Mouse (Mus musculus) left cerebral cortex, adult 2 months (tissue): ENCODE results near the gene Elmsan1. TPM values are rescaled to one million over a fixed set of nuclear protein-coding genes. Genes with fewer than 3 reads are reported as not detected.

ENCODE experiments used
- DNase-seq, 2 experiments: peaks; one replicate each; pipeline ENCODE4 v3.0.0; 2021 to 2022; ENCODE audit warnings: low spot score in 2 of 2, mixed read lengths in 1 of 2; ENCODE audit errors: extremely low spot score in 1 of 2
- H3K27ac ChIP-seq: fragments of 200-600 bp; 2 replicates; pipeline ENCODE4 v1.8.1; 2022
- H3K4me3 ChIP-seq: fragments of 200-600 bp; 2 replicates; pipeline ENCODE4 v1.8.1; 2022
- CTCF ChIP-seq: fragments of 200-600 bp; IDR thresholded peaks from 2 replicates; pipeline ENCODE4 v1.8.1; 2022; ENCODE audit warnings: antibody characterized with exemption, mild to moderate bottlenecking, moderate library complexity
- intact Hi-C: fragments of 180-260 bp; cut with DNase I; formaldehyde crosslinking; loops from one replicate; pipeline ENCODE4 v1.15.1; 2025
- total RNA-seq, 2 experiments: library from RNA; stranded (reverse); gene quantifications; 2 replicates each; pipeline ENCODE4 v1.2.3; 2021

Gene Elmsan1
- total RNA-seq, 2 experiments from 2014 or later = 16.6 to 22.8 TPM

DNA sequence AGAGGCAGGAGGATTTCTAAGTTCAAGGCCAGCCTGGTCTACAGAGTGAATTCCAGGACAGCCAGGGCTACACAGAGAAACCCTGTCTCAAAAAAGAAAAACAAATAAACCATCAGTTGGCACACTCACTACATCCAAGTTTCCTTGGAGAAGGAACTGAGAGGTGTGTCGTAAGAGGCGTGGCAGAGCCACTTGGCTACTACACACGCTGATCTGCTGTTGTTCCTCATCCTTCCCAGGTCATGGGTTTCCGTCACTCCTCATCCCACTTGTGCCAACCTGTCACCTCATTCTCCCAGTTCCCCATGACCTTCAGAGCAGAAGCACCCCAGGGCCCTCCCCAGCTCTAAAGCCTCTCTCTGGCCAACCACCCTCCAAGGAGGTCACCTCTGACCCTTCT is 17.5 kb downstream of the Elmsan1 start:
- no peak for TF ChIP-seq CTCF
- DNase-seq = no peak
- intact Hi-C loops = no loop called here
- no peak overlapping the region for H3K4me3 ChIP-seq
- H3K27ac ChIP-seq = no peak overlapping the region

GRCm38 (mm10) chr12:84198880-84199279 is 19.8 kb downstream of the Elmsan1 start:
- no peak for TF ChIP-seq CTCF
- no peak overlapping the region for H3K4me3 ChIP-seq
- intact Hi-C loops = no loop called here
- no peak for DNase-seq
- no peak overlapping the region for H3K27ac ChIP-seq

- DNase-seq = no peak
- H3K4me3 ChIP-seq = no peak overlapping the region
- no peak for TF ChIP-seq CTCF
- intact Hi-C loops = no loop called here
- no peak overlapping the region for H3K27ac ChIP-seq
Observed at GRCm38 (mm10) chr12:84198076-84198679, 20.5 kb downstream of the Elmsan1 start.

DNA sequence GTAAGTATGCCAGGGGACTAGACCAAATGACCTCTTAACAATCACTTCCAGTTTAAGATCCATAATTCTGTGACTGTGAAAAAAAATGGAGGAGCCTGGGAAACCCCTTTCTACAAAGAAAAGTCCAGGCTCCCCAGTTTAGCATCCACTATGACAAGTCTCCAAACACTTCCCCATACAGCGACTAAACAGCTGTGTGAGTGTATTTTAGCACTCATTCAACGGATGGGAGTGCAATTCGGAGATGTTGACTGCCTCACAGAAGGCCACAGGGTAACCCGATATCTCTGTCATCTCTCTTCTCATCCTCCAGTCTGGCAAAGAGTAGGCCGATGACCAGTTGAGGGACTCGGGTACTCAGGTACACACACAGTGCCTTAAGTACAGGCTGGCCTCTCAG is 23.5 kb downstream of the Elmsan1 start:
- no peak overlapping the region for H3K27ac ChIP-seq
- no peak for TF ChIP-seq CTCF
- intact Hi-C loops = no loop called here

GRCm38 (mm10) chr12:84194400-84195109 is 24.1 kb downstream of the Elmsan1 start:
- H3K27ac ChIP-seq = peak overlapping the region; percentile 73
- DNase-seq = no peak
- intact Hi-C loops = loop anchor here (1.0 kb wide), 1 partner anchor 24 kb away; the partner anchor contains the start of gene Elmsan1
- TF ChIP-seq CTCF = no peak; the same call in 1 of the 2 replicates
- peak overlapping the region; percentile 34 for H3K4me3 ChIP-seq

More for the DNA sequence above, 23.5 kb downstream of the Elmsan1 start:
- H3K4me3 ChIP-seq = no peak overlapping the region
- no peak for DNase-seq

- Histone ChIP-seq H3K27ac (peak overlapping the region; percentile 95), H3K4me3 (peak overlapping the region; percentile 90)
- intact Hi-C loops = loop anchor here (1.0 to 2.0 kb wide), 2 partner anchors 19 to 24 kb away; partner anchors contain the start of gene Elmsan1
- no peak for TF ChIP-seq CTCF
- peak; percentile 88 to 89 for DNase-seq
Observed at GRCm38 (mm10) chr12:84193642-84194399, 24.9 kb downstream of the Elmsan1 start.

GRCm38 (mm10) chr12:84192741-84193641 is 25.7 kb downstream of the Elmsan1 start:
- Histone ChIP-seq H3K27ac (peak overlapping the region; percentile 95), H3K4me3 (peak overlapping the region; percentile 90)
- peak; percentile 64 for DNase-seq
- intact Hi-C loops = loop anchor here (2.0 kb wide), 1 partner anchor 18 kb away; no protein-coding TSS in a partner anchor
- no peak for TF ChIP-seq CTCF

GRCm38 (mm10) chr12:84192280-84192679 is 26.4 kb downstream of the Elmsan1 start:
- intact Hi-C loops = loop anchor here (2.0 kb wide), 1 partner anchor 17 kb away; no protein-coding TSS in a partner anchor
- no peak for DNase-seq
- TF ChIP-seq CTCF = no peak

GRCm38 (mm10) chr12:84191770-84192169 is 26.9 kb downstream of the Elmsan1 start:
- intact Hi-C loops = loop anchor here (2.0 kb wide), 1 partner anchor 17 kb away; no protein-coding TSS in a partner anchor
- DNase-seq = no peak
- no peak overlapping the region for H3K27ac ChIP-seq
- peak overlapping the region; percentile 90 for H3K4me3 ChIP-seq
- TF ChIP-seq CTCF = no peak

More at GRCm38 (mm10) chr12:84192280-84192679, 26.4 kb downstream of the Elmsan1 start:
- Histone ChIP-seq H3K4me3 (peak overlapping the region; percentile 90), H3K27ac (no peak overlapping the region; the same call in 1 of the 2 replicates)

GRCm38 (mm10) chr12:84191190-84191589 is 27.5 kb downstream of the Elmsan1 start:
- TF ChIP-seq CTCF = no peak
- no peak for DNase-seq
- no peak overlapping the region; the same call in 1 of the 2 replicates for H3K4me3 ChIP-seq
- no peak overlapping the region for H3K27ac ChIP-seq
- intact Hi-C loops = no loop called here
